Mouse (Mus musculus) embryonic fibroblast, embryonic 13.5 days (primary cell): ENCODE measurements around the gene Sec14l2.

Experiments used
- CTCF ChIP-seq: IDR thresholded peaks from 2 replicates; pipeline ENCODE4 v1.5.1; 2011; ENCODE audit warnings: mild to moderate bottlenecking, control low read depth, low read length, moderate library complexity, borderline replicate concordance; ENCODE audit not compliant: insufficient read depth
- POLR2A ChIP-seq: IDR thresholded peaks from 2 replicates; pipeline ENCODE4 v1.6.1; 2011; ENCODE audit warnings: low read depth, mild to moderate bottlenecking, control low read depth, low read length, moderate library complexity

GRCm38 (mm10) chr11:4158676-4159075 lies 35.5 kb upstream of the Sec14l2 start:
- no peak for TF ChIP-seq POLR2A
- TF ChIP-seq CTCF: no peak
